Mouse (Mus musculus): ENCODE data around the gene Arhgef2. TPM values are rescaled to one million over a fixed set of nuclear protein-coding genes. Genes with fewer than 3 reads are reported as not detected.
A peak's percentile ranks its signal among the peaks of the same experiment; 100 is the strongest.

Arhgef2 gene
- polyA plus RNA-seq, 1 experiment, result 302 TPM

DNA sequence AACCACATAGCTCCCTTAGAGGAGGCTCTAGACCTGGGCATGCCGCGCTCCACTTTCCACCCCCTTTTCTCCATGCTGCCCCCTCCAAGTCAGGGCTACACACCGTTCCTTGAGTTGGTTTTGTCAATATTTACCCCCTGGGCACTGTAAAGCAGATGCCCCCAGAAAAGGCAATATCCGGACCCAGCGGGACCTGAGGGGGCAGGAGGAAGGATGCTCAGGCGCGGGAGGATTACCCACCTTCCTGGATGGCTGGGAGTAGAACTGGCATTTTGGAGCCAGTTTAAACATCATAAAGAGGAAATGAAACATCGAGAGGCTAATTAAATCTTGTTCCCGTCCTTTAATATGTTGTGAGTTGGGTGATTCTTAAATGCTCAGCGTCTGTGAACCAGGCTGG is 43.4 kb downstream of the Arhgef2 start:
- H3K36me3 ChIP-seq (replicated peaks; ENCODE audit: low read length), result peaks cover 64% of the 10 kb centered on the region

DNA sequence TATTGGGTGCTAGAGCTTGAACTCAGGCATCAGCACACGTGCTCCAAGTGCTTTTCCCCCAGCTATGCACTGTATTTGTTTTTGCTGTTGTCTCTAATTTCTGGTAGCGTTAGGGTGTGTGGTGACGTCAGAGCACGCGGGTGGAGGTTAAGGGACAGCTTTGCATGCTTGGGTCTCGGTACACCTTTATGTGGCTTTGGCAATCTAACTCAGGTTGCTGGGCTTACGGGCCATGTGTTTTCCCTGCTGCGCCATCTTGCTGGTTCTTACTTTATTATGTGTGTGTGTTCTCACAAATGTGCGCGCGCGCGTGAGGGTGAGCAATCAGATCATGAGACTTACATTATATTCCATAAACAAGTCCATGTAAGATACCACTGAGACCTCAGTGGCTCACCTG is 44.2 kb downstream of the Arhgef2 start:
- H3K36me3 ChIP-seq (replicated peaks; ENCODE audit: low read length), result peaks cover 56% of the 10 kb centered on the region
- H3K27me3 ChIP-seq (replicated peaks), result peaks cover 5% of the 10 kb centered on the region
- TF ChIP-seq FLI1 (IDR thresholded peaks at IDR 0.05; ENCODE audit: low read length), result no peak
- TF ChIP-seq GATA1 (IDR thresholded peaks at IDR 0.05; ENCODE audit: borderline replicate concordance, low read length), result no peak
- H3K9me3 ChIP-seq, result no peaks in the 10 kb centered on the region
- H3K4me1 ChIP-seq, result peaks cover 81% of the 10 kb centered on the region
- no peak overlapping the region for H3K4me3 ChIP-seq (replicated peaks)

More for the DNA sequence above, 43.4 kb downstream of the Arhgef2 start:
- Histone ChIP-seq H3K4me1 (peaks cover 75% of the 10 kb centered on the region), H3K9me3 (no peaks in the 10 kb centered on the region), H3K4me3 (replicated peaks) (no peak overlapping the region), H3K27me3 (replicated peaks) (peaks cover 2% of the 10 kb centered on the region)
- TF ChIP-seq FLI1 (IDR thresholded peaks at IDR 0.05; ENCODE audit: low read length) (no peak), GATA1 (IDR thresholded peaks at IDR 0.05; ENCODE audit: borderline replicate concordance, low read length) (no peak)

DNA sequence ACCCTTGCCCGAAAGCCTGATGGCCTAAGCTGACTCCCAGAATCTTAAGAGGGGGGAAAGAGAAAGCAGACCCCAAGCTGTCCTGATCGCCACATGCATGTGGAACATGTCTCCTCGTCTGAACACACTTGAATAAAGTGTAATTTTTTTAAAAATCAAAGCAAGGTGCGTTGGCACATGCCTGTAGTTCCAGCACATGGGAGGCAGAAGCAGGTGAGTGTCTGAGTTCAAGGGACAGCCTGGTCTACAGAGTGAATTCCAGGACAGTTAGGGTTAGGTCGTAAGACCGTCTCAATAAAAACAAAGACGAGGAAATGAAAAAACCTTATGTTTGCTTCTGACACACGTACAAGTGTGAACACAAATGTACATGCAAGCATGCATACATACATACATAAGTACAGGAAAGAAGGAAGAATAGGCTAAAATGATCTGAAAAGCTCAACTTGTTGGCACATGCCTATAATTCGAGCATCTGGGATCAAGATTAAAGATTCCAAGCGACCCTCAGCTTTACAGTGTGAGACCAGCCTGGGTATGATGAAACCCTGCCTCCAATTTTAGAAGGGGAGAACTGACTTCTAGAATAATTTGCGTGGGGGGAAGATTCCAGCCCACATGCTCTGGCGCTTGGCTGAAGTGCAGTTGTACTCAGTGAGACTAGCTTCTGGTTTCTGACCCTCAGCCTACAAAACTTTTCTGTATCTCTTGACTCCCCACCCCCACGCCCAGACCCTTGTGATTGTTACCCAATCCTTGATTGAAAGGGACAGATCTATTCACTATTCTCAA is 45.1 kb downstream of the Arhgef2 start:
- Histone ChIP-seq H3K27me3 (replicated peaks) (peaks cover 8% of the 10 kb centered on the region), H3K9me3 (no peaks in the 10 kb centered on the region), H3K4me1 (peaks cover 83% of the 10 kb centered on the region), H3K36me3 (replicated peaks; ENCODE audit: low read length) (peaks cover 47% of the 10 kb centered on the region), H3K4me3 (replicated peaks) (no peak overlapping the region)
- TF ChIP-seq FLI1 (IDR thresholded peaks at IDR 0.05; ENCODE audit: low read length) (no peak), GATA1 (IDR thresholded peaks at IDR 0.05; ENCODE audit: borderline replicate concordance, low read length) (no peak)

DNA sequence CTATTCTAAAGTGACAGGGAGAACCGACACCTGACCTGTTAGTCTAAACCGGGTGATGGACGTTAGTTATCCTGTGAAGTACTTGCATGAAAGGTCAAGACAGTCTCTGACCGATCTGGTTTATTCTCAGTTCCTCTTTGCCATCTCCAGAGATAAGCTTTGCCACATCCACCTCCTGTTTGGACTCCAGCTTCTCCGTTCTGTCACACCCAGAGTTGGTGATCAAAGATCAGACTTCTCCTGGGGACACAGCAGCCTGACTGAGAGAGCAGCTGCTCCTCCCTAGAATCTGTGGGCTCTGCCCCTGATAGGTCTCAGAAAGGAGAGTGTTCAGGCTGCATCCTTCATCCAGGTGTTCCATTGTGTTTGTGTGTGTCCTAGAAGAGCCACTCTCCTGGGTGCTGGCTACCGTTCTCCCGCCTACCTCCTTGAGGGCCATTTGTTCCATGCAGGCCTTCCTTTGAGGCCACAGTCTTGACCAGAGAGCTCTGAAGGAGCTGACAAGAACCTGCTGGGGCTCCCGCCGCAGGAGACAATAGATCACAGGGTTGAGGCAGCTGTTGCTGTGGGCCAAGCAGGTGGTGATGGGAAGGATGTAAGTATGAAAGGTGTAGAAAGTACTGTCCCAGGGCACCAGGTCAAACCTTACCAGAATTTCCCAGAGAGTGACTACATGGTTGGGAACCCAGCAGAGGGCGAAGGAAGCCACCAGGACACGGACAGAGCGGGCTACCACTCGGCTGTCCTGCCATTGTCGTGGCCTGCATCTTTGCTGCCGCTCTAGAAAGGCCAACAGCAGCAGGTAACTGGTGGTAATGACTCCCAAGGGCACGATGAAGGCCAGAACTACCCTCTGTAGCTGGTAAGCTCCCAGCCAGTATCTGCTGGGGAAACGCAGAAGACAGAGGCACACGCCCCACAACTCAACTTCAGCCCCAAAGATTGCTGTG is 46.2 kb downstream of the Arhgef2 start:
- no peak overlapping the region for H3K4me3 ChIP-seq (replicated peaks)
- H3K36me3 ChIP-seq (replicated peaks; ENCODE audit: low read length), result peaks cover 36% of the 10 kb centered on the region
- TF ChIP-seq FLI1 (IDR thresholded peaks at IDR 0.05; ENCODE audit: low read length), result no peak
- peaks cover 8% of the 10 kb centered on the region for H3K27me3 ChIP-seq (replicated peaks)
- H3K9me3 ChIP-seq, result no peaks in the 10 kb centered on the region
- peaks cover 73% of the 10 kb centered on the region for H3K4me1 ChIP-seq

DNA sequence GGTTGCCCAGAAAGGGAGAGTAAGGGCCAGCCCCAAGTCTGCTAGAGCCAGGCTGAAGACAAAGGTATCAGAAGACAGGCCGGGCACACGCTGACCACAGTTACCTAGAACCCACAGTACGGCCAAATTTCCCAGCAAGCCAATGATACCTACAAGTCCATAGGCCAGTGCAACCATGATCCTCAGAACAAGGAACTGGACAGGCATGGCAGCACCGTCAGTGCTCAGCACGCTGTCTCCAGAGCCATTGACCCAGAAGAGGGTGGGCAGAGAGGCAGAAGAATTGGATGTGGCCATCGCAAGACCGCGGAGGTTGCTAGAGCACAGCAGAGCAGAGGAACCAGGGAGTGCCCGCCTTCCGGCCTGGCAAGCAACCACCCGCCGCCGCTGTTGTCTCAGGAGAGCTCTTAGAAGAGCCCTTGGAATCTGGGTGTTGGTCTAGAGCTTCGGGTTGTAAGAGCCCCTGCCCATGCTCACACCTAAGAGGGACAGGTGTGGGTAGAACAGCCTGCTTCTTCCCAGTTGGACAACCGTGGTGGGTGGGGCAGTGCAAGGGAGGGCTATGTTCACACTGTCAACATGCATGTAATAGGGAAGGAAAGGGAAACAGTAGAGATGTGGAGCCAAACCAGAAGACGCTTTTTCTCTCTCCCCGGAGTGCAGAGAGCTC is 47.2 kb downstream of the Arhgef2 start, which contains the start of gene Rxfp4:
Gene Rxfp4 (minus strand): TSS at position 297 of the 670 bp plus-strand sequence.
- no peak for TF ChIP-seq GATA1 (IDR thresholded peaks at IDR 0.05; ENCODE audit: borderline replicate concordance, low read length)
- no peak for TF ChIP-seq FLI1 (IDR thresholded peaks at IDR 0.05; ENCODE audit: low read length)
- Histone ChIP-seq H3K36me3 (replicated peaks; ENCODE audit: low read length) (peaks cover 26% of the 10 kb centered on the region), H3K4me1 (peaks cover 63% of the 10 kb centered on the region), H3K9me3 (no peaks in the 10 kb centered on the region), H3K27me3 (replicated peaks) (peaks cover 10% of the 10 kb centered on the region), H3K4me3 (replicated peaks) (peak within 1 kb of the TSS; percentile 23)

DNA sequence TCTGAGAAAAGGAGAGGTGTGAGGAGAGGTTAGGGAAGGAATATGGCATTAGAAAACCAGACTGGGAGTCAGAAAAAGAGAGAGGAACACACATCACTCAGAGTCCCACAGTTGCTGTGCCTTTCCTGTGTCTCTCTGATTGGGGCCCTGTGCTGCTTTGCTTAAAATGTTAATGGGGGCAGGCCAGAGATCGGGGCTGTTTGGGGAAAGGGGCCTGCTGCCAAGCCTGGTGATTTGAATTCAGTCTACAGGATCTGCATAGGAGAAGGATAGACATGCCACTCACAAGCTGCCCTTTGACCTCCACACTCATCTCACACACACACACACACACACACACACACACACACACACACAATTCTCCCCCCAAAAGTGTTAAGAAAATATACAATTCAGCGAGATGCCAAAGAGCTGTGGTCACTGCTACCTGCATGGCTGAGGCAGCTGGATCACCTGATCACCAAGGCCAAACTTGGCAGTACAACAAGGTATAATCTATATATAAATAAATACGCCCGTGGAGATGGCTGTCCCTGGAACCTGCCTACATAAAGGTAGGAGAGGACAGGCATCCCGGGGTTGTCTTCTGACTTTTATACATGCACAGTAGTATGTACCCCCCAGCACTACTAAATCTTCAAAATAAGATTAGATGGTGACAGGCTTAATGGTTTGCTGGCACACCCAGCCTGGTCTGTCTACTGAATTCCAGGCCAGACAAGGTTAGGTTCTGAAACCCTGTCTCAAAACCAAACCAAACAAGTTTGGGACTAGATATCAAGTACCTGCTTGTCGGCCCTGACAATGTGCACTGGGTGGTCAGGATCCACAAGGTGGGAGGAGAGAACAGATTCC is 48.0 kb downstream of the Arhgef2 start:
- Histone ChIP-seq H3K4me3 (replicated peaks) (no peak overlapping the region), H3K36me3 (replicated peaks; ENCODE audit: low read length) (peaks cover 18% of the 10 kb centered on the region), H3K27me3 (replicated peaks) (peaks cover 10% of the 10 kb centered on the region), H3K4me1 (peaks cover 56% of the 10 kb centered on the region), H3K9me3 (no peaks in the 10 kb centered on the region)
- TF ChIP-seq GATA1 (IDR thresholded peaks at IDR 0.05; ENCODE audit: borderline replicate concordance, low read length) (no peak), FLI1 (IDR thresholded peaks at IDR 0.05; ENCODE audit: low read length) (no peak)

DNA sequence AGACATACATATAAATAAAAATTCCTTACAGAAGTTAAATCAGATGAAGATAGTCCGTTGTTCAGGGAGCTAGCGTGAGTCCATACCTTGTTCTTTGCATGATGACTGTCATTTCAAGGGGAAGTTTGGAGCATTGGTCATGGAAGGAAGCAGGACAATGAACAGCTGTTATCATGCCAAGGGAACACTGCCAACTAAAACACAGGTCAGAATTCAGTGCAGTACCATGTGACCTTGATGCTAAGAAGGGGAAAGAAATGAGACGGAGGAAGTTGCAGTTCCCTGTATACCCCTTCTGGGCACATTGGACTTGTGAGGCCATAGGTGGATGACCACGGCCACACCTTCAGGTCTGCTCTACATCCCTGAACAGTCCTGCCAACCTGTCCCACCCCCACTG is 48.9 kb downstream of the Arhgef2 start:
- Histone ChIP-seq H3K4me1 (peaks cover 52% of the 10 kb centered on the region), H3K36me3 (replicated peaks; ENCODE audit: low read length) (peaks cover 10% of the 10 kb centered on the region), H3K27me3 (replicated peaks) (peaks cover 10% of the 10 kb centered on the region), H3K9me3 (no peaks in the 10 kb centered on the region), H3K4me3 (replicated peaks) (no peak overlapping the region)
- TF ChIP-seq FLI1 (IDR thresholded peaks at IDR 0.05; ENCODE audit: low read length) (no peak), GATA1 (IDR thresholded peaks at IDR 0.05; ENCODE audit: borderline replicate concordance, low read length) (no peak)

DNA sequence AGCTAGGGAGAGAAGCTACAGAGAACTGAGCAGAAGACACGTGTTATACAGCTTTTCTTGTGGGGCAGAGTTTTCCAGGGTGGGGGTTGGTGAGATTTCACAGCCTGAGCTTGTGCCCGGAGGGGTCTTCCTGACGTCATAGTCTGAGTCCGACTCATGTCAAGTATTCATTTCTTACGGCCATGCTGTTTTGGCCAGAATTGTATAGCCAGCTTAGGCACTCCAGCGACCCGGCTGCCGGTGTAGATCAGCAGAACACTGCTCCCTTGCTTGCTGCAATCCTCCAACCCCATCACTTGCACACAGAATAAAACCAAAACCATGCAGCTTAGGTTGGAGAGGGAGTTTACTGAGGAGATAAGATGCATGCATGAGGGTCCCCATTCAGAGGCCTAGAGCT is 49.9 kb downstream of the Arhgef2 start:
- Histone ChIP-seq H3K36me3 (replicated peaks; ENCODE audit: low read length) (peaks cover under 1% of the 10 kb centered on the region), H3K27me3 (replicated peaks) (peaks cover 13% of the 10 kb centered on the region), H3K9me3 (no peaks in the 10 kb centered on the region), H3K4me3 (replicated peaks) (no peak overlapping the region), H3K4me1 (peaks cover 49% of the 10 kb centered on the region)
- TF ChIP-seq FLI1 (IDR thresholded peaks at IDR 0.05; ENCODE audit: low read length), result no peak
- TF ChIP-seq GATA1 (IDR thresholded peaks at IDR 0.05; ENCODE audit: borderline replicate concordance, low read length), result no peak
